Mouse (Mus musculus) embryonic facial prominence, embryonic 13.5 days (tissue): ENCODE measurements around the gene Reln. TPM values are rescaled to one million over a fixed set of nuclear protein-coding genes. Genes with fewer than 3 reads are reported as not detected.

Experiments
- ATAC-seq: fragments of 200-750 bp; cut with Nextera tagmentation; 2 replicates; pipeline ENCODE4 v1.8.0; 2017; ENCODE audit warnings: low read depth; ENCODE audit not compliant: insufficient number of reproducible peaks, insufficient read depth, low FRiP score, low TSS enrichment
- H3K27ac ChIP-seq: fragments of 300-500 bp; sonication (generic); 2 replicates; pipeline ENCODE4 v1.5.1; 2015; ENCODE audit warnings: moderate library complexity, mild to moderate bottlenecking, inconsistent platforms
- H3K27me3 ChIP-seq: fragments of 300-500 bp; sonication (generic); 2 replicates; pipeline ENCODE4 v1.6.1; 2015; ENCODE audit warnings: mild to moderate bottlenecking, inconsistent platforms
- H3K36me3 ChIP-seq: fragments of 300-500 bp; sonication (generic); 2 replicates; pipeline ENCODE4 v1.6.1; 2015; ENCODE audit warnings: mild to moderate bottlenecking, inconsistent platforms
- H3K4me1 ChIP-seq: fragments of 300-500 bp; sonication (generic); 2 replicates; pipeline ENCODE4 v1.6.1; 2015; ENCODE audit warnings: inconsistent platforms
- H3K4me2 ChIP-seq: fragments of 300-500 bp; sonication (generic); 2 replicates; pipeline ENCODE4 v1.6.1; 2015; ENCODE audit warnings: moderate library complexity, mild to moderate bottlenecking, inconsistent platforms
- H3K4me3 ChIP-seq: fragments of 300-500 bp; sonication (generic); 2 replicates; pipeline ENCODE4 v1.5.1; 2015; ENCODE audit warnings: mild to moderate bottlenecking, inconsistent platforms
- H3K9ac ChIP-seq: fragments of 300-500 bp; sonication (generic); 2 replicates; pipeline ENCODE4 v1.6.1; 2015; ENCODE audit warnings: mild to moderate bottlenecking, inconsistent platforms
- H3K9me3 ChIP-seq: fragments of 300-500 bp; sonication (generic); 2 replicates; pipeline ENCODE4 v1.6.1; 2016; ENCODE audit warnings: inconsistent platforms
- WGBS: fragments of 180-500 bp; shearing (Covaris S2); methylation state at CpG from one replicate; pipeline ENCODE4 v1.1.7; 2015; ENCODE audit warnings: mixed read lengths; 5-methylcytosine and 5-hydroxymethylcytosine counted together
- polyA plus RNA-seq: library from polyadenylated mRNA; unstranded; fragments of >200 nt; fragmentation: Nextera tagmentation; extraction: Ambion mirVana; gene quantifications from 2 replicates; pipeline ENCODE4 v1.2.1, GENCODE M21; 2015

Reln gene
- polyA plus RNA-seq, 1 experiment from 2014 or later: 5.5 TPM

DNA sequence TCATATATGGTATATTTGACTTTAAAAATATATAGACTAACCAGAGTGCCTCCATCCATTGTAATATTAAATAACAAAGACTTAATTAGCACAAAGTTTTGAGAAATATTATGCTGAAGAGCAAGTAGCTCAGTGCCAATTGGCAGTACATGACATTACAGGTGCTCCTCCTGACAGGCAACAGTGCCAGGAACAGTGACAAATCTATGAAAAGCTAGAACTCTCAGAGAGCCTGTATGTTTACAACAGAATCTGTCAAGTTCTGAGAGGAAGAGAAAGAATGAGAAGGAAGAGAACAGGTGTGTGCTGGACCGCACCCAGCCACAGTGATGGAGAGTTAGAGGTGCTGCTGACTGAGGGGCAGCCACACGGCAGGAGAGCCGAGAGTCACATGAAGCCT is 363.3 kb downstream of the Reln start:
- no peaks in the 10 kb centered on the region for H3K9me3 ChIP-seq
- no peak overlapping the region for H3K9ac ChIP-seq
- H3K4me2 ChIP-seq: no peak overlapping the region
- H3K27ac ChIP-seq: no peak overlapping the region
- no peaks in the 10 kb centered on the region for H3K36me3 ChIP-seq
- H3K4me1 ChIP-seq: no peaks in the 10 kb centered on the region
- 80% methylated on average over 3 of the region's 3 CpGs for WGBS
- no peaks in the 10 kb centered on the region for H3K27me3 ChIP-seq
- no peak for ATAC-seq
- no peak overlapping the region for H3K4me3 ChIP-seq

DNA sequence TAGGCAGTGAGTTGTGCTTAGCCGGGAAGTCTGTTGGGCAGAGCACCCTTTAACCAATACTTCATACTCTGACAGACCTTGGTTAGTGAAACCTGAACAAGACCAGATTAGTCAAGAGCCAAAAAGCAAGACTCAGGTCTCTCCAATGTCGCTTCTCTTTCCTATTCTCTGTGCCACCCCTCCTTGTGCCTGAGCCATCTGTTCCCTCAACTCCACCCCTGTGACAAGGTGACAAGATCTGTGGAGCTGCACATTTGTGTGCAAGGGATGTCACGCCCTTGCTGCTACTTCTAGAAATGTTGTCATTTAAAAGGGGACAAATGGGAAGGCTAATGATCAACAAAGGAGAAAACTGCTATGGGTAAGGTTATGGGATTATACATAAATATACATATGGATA is 364.0 kb downstream of the Reln start:
- Histone ChIP-seq H3K27ac (no peak overlapping the region), H3K9me3 (no peaks in the 10 kb centered on the region), H3K36me3 (no peaks in the 10 kb centered on the region), H3K4me3 (no peak overlapping the region), H3K27me3 (no peaks in the 10 kb centered on the region), H3K4me2 (no peak overlapping the region), H3K4me1 (no peaks in the 10 kb centered on the region), H3K9ac (no peak overlapping the region)
- WGBS: 79% methylated on average over 3 of the region's 3 CpGs
- no peak for ATAC-seq

DNA sequence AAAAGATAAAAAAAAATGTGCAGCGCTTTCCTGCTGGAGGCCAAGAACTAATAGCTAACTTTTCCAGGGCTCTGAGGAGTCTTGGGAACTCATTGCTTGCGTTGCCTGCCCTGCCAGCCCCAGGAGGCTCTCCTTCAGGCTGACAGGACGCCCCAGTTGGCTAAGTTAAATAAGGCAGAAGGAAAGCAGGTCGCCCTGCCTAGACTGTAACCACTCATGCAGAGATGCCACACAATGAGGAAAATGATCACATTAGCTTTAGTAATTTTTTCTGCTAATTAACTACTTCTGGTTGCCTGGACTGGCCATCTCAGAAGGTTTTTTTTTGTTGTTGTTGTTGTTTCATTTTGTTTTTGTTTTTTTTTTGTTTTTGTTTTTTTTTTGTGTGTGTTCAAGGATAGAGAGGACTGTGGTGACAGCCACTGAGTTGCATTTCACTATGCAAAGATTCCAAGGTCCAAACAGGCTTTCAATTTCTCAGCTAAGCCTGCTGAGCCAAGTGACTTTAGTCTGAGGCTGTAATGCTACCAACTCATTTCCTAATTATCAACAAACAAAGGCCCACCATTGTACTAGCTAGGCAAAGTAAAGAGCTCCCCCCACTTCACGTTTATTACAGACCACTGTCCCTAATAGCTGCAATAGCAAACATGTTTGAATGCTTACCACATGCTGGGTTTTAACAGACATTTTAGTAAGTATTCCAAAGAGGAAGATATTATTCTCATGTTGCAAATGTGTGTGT is 371.1 kb downstream of the Reln start:
- Histone ChIP-seq H3K27ac (no peak overlapping the region), H3K4me3 (no peak overlapping the region), H3K4me1 (no peaks in the 10 kb centered on the region), H3K36me3 (no peaks in the 10 kb centered on the region), H3K9me3 (no peaks in the 10 kb centered on the region), H3K4me2 (no peak overlapping the region), H3K9ac (no peak overlapping the region), H3K27me3 (no peaks in the 10 kb centered on the region)
- WGBS: 21% methylated on average over 5 of the region's 5 CpGs
- no peak for ATAC-seq

DNA sequence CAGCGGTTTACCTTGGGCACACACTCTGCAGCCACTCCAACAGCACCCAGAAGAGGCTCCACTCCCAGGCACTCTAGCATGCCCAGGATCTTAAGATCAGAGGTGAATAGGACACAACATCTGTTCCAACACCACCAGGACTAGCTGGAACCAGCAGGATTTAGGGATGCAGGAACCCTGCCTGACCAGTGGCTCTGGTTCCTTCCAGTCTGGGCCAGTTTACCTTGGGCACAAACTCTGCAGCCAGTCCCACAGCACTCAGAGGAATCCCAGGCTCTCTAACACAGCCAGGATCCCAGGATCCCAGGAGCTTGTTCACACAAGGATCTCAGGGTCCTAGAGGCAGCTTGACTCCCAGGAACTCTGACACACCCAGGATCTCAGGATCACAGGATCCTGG is 382.7 kb downstream of the Reln start:
- no peaks in the 10 kb centered on the region for H3K4me1 ChIP-seq
- ATAC-seq: no peak
- no peaks in the 10 kb centered on the region for H3K27me3 ChIP-seq
- no peak overlapping the region for H3K9ac ChIP-seq
- no peak overlapping the region for H3K4me3 ChIP-seq
- no peaks in the 10 kb centered on the region for H3K9me3 ChIP-seq
- no peak overlapping the region for H3K27ac ChIP-seq
- 89% methylated on average over 1 of the region's 1 CpGs for WGBS
- no peaks in the 10 kb centered on the region for H3K36me3 ChIP-seq
- no peak overlapping the region for H3K4me2 ChIP-seq

DNA sequence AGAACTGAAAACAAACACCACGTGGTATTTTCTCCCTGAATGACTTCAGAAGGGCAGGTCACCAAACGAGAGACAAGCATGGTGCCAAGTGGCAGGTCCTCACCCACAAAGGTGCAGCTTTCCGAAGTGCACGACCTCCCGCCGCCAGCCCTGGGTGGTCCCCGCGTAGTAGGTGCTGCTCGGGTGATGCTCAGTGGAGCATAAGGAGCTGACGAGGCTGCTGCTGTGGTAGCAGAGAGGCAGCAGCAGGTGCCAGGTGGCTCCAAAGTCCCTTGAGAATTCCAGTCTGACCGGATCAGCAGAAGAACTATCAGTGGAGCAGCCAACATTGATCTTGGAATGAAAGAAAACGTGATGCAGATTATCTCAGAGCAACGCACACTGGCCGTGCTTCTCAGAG is 384.4 kb downstream of the Reln start:
- Histone ChIP-seq H3K4me3 (no peak overlapping the region), H3K27me3 (no peaks in the 10 kb centered on the region), H3K9ac (no peak overlapping the region), H3K27ac (no peak overlapping the region), H3K4me2 (no peak overlapping the region), H3K9me3 (no peaks in the 10 kb centered on the region), H3K36me3 (no peaks in the 10 kb centered on the region), H3K4me1 (no peaks in the 10 kb centered on the region)
- no peak for ATAC-seq
- 66% methylated on average over 14 of the region's 14 CpGs for WGBS

DNA sequence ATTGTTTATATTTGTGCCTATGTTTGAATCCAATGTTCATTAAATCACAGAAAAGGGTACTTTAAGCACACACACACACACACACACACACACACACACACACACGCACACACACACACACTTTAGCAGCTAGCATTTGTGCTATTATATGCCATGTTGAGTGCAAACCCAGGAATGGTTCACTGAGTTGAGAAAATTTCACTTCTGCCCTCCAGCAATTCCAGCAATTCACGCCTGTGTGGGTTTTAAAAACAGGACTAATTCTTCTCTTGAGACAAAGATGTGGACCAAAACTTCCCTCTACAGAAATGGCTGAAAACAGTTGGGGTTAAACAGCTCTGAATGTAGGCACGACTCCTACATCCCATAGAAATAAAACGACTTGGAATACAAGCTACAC is 386.9 kb downstream of the Reln start:
- Histone ChIP-seq H3K4me2 (no peak overlapping the region), H3K9me3 (no peaks in the 10 kb centered on the region), H3K27me3 (no peaks in the 10 kb centered on the region), H3K4me1 (no peaks in the 10 kb centered on the region), H3K27ac (no peak overlapping the region), H3K9ac (no peak overlapping the region), H3K4me3 (no peak overlapping the region), H3K36me3 (no peaks in the 10 kb centered on the region)
- no peak for ATAC-seq
- WGBS: 64% methylated on average over 4 of the region's 4 CpGs

DNA sequence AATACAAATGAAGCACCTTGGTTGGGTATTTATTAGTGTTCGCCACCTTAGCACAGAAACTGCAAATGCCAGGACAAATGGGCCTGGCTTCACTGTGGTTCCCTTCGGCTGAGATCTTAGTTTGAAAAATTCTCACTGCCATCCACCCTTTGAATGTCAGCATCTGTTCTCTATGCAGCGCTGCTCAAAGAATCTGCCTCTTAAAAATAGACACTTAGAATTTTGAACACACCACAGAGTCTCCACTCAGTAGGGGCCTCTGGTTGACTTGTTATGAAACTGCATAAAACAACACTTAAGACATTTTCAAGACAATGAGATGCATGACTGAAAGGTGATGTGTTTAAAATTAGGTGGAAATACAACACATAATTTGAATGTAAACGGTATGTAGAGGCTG is 387.4 kb downstream of the Reln start:
- Histone ChIP-seq H3K9ac (no peak overlapping the region), H3K4me2 (no peak overlapping the region), H3K27me3 (no peaks in the 10 kb centered on the region), H3K36me3 (no peaks in the 10 kb centered on the region), H3K27ac (no peak overlapping the region), H3K4me1 (no peaks in the 10 kb centered on the region), H3K9me3 (no peaks in the 10 kb centered on the region), H3K4me3 (no peak overlapping the region)
- no peak for ATAC-seq
- WGBS: 80% methylated on average over 4 of the region's 4 CpGs

DNA sequence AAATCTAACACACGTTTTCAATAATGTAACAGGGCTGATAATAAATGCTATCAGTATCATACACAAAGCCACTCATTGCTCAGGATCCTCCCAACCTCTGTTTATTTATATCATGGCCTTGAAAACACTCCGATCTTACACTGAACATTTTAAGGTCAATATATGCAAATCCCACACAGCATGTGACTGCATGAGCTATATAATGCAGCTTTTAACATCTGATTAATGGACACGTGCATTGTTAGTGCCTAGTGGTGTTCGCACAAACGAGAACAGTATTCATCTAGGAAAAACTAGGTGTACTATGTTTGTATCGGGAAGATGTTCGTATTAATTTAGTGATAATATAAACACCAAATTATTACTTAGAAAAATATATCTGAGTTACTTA is 395.0 kb downstream of the Reln start:
- no peak for ATAC-seq
- no peaks in the 10 kb centered on the region for H3K4me1 ChIP-seq
- no peaks in the 10 kb centered on the region for H3K27me3 ChIP-seq
- H3K4me2 ChIP-seq: no peak overlapping the region
- H3K36me3 ChIP-seq: no peaks in the 10 kb centered on the region
- no peak overlapping the region for H3K4me3 ChIP-seq
- 91% methylated on average over 7 of the region's 7 CpGs for WGBS
- H3K9ac ChIP-seq: no peak overlapping the region
- H3K9me3 ChIP-seq: no peaks in the 10 kb centered on the region
- H3K27ac ChIP-seq: no peak overlapping the region

DNA sequence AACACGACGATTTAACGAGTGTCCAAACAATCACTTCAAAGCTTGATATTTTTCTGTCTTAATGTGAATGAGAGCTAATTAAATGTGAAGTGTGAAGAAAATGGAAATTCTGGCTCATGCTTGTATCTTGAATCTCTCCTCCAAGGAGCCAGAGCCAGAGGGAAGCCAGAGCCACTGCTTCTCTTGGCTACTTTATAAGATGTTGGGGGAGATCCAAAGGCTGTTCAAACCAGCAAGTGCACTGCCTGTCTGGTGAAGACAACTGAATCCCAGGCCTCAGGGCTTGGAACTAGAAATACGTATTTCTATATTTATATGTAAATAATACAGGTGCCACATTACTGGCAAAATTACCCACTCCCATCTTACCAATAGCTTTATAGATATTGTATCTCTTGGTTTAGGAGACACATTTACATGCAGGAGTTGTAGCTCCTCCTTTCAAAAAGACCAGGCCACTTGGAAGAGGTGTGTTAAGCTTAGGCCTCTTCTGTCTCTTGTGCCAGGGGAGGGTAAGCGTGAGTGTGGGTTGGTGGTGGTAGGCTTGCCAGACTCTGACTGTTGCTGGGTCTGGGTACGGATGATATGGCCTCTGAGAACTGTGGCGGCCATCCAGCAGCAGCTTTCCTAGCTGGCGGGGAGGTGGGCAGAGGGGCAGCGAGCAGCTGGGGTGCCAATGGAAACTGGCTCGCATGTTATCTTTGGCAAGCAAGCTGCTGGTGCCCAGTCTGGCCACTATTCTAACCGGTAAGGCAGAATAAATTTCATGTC is 395.6 kb downstream of the Reln start:
- no peaks in the 10 kb centered on the region for H3K9me3 ChIP-seq
- no peak overlapping the region for H3K4me2 ChIP-seq
- no peak overlapping the region for H3K4me3 ChIP-seq
- no peak overlapping the region for H3K9ac ChIP-seq
- 87% methylated on average over 11 of the region's 11 CpGs for WGBS
- no peaks in the 10 kb centered on the region for H3K27me3 ChIP-seq
- H3K27ac ChIP-seq: no peak overlapping the region
- no peaks in the 10 kb centered on the region for H3K4me1 ChIP-seq
- ATAC-seq: no peak
- H3K36me3 ChIP-seq: no peaks in the 10 kb centered on the region

DNA sequence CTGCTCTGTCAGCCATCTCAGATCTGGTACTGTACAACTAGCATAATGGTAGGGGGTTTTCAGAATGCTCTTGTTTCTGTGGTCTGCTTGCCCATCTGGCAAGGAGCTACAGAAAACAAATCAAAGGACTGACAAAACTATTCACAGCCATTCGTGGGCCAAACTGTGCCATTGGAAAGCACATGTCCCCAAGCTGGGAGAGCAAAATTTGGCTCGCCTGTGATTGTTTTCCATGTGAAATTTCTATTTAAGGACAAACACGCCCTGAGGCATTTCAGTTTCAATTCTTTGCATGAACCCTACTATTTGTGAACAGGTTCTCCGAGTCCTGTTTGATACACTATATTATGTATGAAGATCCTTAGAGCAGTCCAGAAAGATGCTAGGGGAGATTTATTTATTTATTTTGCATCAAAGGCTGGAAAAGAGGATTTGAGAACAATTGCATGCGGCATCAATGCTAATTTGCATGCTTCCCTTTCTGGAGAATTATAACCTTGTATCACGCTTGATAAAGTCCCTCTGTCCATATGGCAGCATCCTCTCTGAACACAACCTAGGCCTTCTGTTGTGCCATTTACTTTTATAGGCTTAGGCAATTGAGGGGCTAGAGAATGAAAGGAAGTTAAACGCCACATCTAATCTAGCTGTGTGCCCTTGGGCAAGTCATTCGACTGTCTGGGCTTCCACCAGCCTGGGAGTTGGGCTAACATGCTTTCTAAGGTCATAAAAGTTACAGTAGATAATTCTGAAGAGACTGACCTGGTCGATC is 396.7 kb downstream of the Reln start:
- no peak for ATAC-seq
- Histone ChIP-seq H3K9ac (no peak overlapping the region), H3K4me2 (no peak overlapping the region), H3K4me1 (no peaks in the 10 kb centered on the region), H3K27ac (no peak overlapping the region), H3K36me3 (no peaks in the 10 kb centered on the region), H3K9me3 (no peaks in the 10 kb centered on the region), H3K4me3 (no peak overlapping the region), H3K27me3 (no peaks in the 10 kb centered on the region)
- 55% methylated on average over 9 of the region's 9 CpGs for WGBS

DNA sequence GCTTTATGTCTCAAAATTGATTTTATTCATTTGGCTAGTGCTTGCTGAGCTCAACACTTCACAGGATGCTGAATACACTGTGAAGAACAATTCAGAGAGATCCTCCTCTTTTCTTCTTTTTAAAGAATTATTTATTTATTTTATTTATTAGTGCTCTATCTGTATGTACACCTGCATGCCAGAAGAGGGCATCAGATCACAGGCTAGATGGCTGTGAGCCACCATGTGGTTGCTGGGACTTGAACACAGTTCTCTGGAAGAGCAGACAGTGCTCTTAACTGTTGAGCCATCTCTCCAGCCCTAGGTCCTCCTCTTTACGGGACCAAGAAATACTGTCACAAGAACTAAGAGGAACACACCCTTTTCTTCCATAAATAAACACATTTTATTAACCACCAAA is 399.9 kb downstream of the Reln start:
- WGBS: 93% methylated on average over 1 of the region's 1 CpGs

DNA sequence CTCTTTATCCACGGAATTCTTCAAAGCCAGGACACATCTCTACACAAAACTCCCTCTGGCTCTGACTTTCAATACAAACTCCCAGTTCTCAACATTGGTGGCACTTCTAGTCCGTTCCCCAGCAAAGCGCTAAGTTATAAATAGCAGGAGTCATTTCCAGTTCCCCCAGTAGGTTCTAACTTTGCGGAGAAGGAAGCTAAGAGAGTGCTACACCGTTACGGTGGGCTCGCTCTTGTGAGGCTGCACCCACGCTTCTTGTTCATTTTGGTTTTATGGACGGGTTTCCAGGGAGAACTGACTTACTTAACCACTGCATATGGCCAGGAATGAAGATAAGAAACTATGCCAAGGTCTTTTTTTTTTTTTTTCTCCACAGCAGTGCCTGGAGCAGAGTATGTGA is 405.1 kb downstream of the Reln start:
- no peak overlapping the region for H3K4me2 ChIP-seq
- H3K9me3 ChIP-seq: no peaks in the 10 kb centered on the region
- H3K27me3 ChIP-seq: no peaks in the 10 kb centered on the region
- no peaks in the 10 kb centered on the region for H3K4me1 ChIP-seq
- no peak overlapping the region for H3K4me3 ChIP-seq
- H3K27ac ChIP-seq: no peak overlapping the region
- no peak overlapping the region for H3K9ac ChIP-seq
- no peaks in the 10 kb centered on the region for H3K36me3 ChIP-seq
- 83% methylated on average over 9 of the region's 9 CpGs for WGBS
- no peak for ATAC-seq

More for the DNA sequence above, 399.9 kb downstream of the Reln start:
- no peak overlapping the region for H3K9ac ChIP-seq
- H3K4me3 ChIP-seq: no peak overlapping the region
- ATAC-seq: no peak
- H3K27ac ChIP-seq: no peak overlapping the region
- no peaks in the 10 kb centered on the region for H3K27me3 ChIP-seq
- no peaks in the 10 kb centered on the region for H3K9me3 ChIP-seq
- no peak overlapping the region for H3K4me2 ChIP-seq
- H3K36me3 ChIP-seq: no peaks in the 10 kb centered on the region
- H3K4me1 ChIP-seq: no peaks in the 10 kb centered on the region
